Comparison of ENCODE assay signal across 15 mouse cellular contexts in the genomic region with DNA sequence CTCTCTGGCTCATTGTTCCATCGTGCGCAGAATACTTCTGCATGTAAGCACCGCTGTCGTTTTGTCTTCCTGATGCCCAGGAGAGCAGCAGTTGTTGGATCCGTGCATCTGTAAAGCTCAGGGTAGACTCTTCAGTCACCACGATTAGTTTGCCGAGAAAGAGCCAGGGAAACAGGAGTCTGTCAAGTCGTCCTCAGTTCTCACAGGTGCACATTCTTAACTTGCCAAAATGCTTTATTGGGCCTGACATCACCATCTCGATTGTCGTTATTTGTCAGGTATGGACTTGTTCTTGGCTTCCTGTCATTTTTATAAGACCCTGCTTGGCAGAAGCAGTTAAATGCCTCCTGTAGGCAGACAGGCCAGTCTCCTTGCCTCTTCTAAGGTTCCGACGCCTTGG.
"Had no signal": no experiment of that assay in that cellular context is flagged by ENCODE, and none has a peak within 500 bp of the region (broad histone marks: within the 10 kb centered on the region; RNA-seq: fewer than 3 reads in every experiment).

No protein-coding gene starts in this region.

- H3K9me3 ChIP-seq: limb, embryonic 15.5 days; midbrain, embryonic 10.5 days; midbrain, embryonic 13.5 days had no signal

- ATAC-seq: liver, postnatal 0 days; lung, postnatal 0 days; midbrain, embryonic 13.5 days had no signal

- H3K4me2 ChIP-seq: limb, embryonic 15.5 days; liver, embryonic 11.5 days; lung, embryonic 14.5 days; midbrain, embryonic 13.5 days had no signal

- H3K9ac ChIP-seq: limb, embryonic 15.5 days; liver, embryonic 14.5 days; liver, postnatal 0 days; lung, embryonic 14.5 days; midbrain, embryonic 13.5 days had no signal

- H3K27me3 ChIP-seq: midbrain, embryonic 13.5 days had no signal

- H3K27ac ChIP-seq: kidney, postnatal 0 days; layer of hippocampus, adult 2 months; limb, embryonic 15.5 days; liver, embryonic 14.5 days; macrophage; midbrain, embryonic 10.5 days; midbrain, embryonic 13.5 days had no signal

- H3K4me3 ChIP-seq: layer of hippocampus, adult 2 months; limb, embryonic 15.5 days; midbrain, embryonic 10.5 days; midbrain, embryonic 13.5 days had no signal

- DNase-seq: kidney, adult 2 months; kidney, postnatal 25 days; layer of hippocampus, adult 9-11 months; liver, postnatal 0 days; lung, embryonic 14.5 days; thymus, postnatal 25 days had no signal
